Mouse (Mus musculus) adrenal gland, adult 18-20 months (tissue): Measurements from ENCODE around the gene Tex46. TPM values are rescaled to one million over a fixed set of nuclear protein-coding genes. Genes with fewer than 3 reads are reported as not detected.

ENCODE experiments used
- DNase-seq, 2 experiments: peaks; one replicate each; pipeline ENCODE4 v3.0.0; 2021 to 2022; ENCODE audit warnings: low spot score in 2 of 2
- total RNA-seq, 2 experiments: library from RNA; stranded (reverse); gene quantifications; 1 replicate in 1 of 2; 2 replicates in 1 of 2; pipeline ENCODE4 v1.2.3; 2021

The Tex46 gene
- total RNA-seq, 2 experiments from 2014 or later = not detected

GRCm38 (mm10) chr4:136631237-136631994 lies 21.2 kb downstream of the Tex46 start:
- DNase-seq = peak in 1 of 2 experiments; percentile 38

DNA sequence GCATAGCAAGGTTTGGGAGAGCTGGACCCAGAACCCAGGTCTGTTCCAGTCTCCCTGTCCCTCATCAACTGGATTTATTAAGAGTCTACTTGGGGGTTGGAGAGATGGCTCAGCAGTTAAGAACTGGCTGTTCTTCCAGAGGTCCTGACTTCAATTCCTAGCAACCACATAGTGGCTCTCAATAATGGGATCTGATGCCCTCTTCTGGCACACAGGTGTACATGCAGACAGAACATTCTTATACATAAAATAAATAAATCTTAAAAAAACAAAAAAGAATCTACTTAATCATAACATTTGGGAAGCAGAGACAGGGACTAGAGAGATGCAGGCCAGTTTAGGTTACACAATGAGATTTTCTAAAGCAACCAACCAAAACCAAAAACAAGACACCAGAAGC lies 25.8 kb downstream of the Tex46 start:
- no peak for DNase-seq

DNA sequence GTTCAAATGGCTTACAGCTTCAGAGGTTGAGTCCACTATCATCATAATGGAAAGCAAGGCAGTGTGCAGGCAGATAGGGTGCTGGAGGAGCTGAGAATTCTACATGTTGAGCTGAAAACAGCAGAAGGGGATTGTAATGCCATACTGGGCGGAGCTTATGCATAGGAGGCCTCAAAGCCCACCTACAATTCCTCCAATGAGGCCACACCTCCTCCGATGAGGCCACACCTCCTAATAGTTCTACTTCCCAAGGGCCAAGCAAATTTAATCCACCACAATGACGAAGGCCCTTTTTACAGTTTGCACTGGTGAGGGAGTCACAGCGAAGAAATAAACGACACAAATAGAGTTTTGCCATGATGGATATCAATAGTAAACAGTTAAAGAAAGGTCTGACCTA lies 26.3 kb downstream of the Tex46 start:
- no peak for DNase-seq

DNA sequence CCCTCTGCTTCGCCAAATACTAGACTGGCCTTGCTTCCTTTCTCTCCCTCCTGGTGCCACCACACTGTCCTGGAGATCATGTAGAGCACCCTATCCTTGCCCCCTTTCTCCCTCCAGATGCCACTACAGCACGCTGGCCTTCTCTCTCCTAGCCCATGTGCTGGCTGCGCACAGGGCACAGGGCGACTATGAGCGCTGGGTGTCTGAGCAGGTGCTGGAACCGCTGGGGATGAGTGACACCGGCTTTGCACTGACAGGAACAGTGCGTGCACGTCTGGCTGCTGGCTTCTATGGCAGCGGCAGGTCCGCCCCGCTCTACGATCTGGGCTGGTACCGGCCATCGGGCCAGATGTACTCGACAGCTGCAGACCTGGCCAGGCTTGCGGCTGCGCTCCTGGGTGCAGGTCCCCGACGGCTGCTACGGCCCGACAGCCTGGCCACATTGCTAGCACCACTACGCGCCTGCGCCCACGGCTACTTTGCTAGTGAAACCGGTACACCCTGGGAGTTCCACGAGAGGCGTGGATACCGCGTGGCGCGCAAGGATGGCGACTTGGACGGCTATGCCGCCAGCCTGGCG lies 26.8 kb downstream of the Tex46 start:
- DNase-seq = no peak

DNA sequence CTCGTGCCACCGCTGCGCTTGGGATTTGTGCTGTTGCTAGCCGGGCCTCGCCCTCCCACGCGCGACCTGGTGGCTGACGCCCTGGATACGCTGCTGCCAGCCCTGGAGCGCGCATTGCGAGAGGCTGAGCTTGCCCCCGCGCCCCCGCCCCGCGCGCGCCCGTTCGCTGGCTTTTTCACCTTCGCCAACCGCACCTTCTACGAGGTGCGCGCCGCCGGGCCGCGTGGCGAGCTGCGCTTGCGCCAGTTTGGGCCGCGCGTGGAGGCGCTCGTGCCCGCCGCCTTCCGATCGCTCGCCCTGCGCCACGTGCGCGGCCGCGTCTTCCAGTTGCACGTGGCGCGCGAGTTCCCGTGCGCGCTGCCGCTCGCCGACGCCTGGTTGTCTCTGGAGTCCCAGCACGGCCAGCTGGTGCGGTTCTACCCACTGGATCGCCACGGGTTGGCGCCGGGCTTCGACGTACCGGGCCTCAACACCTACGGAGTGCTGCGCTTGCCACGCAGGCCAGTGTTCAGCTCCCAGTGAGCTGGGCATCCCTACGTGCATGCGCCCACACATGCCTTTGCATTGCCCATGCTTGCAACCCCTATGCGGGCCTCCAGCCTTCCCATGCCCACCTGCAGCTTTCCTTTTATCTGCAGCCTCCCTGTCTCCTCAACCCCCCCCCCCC lies 27.5 kb downstream of the Tex46 start:
- no peak for DNase-seq

- DNase-seq = no peak
Measured at GRCm38 (mm10) chr4:136638230-136638750, 28.1 kb downstream of the Tex46 start.

GRCm38 (mm10) chr4:136638890-136639289 lies 28.7 kb downstream of the Tex46 start:
- DNase-seq = no peak

DNA sequence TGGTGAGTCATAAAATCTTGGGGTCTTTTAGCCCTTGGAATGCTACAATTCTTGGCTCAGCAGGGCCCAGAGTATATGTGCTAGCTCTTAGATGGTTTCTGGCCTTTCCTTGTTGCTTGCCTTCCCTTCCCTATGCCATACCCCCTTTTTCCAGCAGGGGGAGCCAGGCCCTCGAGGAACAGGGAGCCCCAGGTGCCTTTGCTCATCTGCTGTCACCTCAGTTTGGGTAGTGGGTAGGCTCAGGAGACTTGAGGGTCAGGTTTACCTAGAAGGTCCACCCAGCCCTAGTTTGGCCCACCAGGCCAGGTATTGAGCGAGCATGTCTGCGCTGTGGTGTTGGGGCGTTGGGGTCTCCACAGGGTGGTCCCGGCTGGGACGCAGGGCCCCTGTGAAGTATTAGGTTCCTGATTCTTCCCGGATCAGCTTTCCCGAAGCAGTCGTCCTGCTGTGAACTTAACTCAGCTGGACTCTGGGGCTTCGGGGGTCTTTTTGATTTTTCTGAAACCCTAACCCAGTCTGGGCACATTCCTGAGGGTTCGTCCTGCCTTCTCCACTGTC lies 38.8 kb downstream of the Tex46 start:
- DNase-seq = peak; percentile 83 to 84

DNA sequence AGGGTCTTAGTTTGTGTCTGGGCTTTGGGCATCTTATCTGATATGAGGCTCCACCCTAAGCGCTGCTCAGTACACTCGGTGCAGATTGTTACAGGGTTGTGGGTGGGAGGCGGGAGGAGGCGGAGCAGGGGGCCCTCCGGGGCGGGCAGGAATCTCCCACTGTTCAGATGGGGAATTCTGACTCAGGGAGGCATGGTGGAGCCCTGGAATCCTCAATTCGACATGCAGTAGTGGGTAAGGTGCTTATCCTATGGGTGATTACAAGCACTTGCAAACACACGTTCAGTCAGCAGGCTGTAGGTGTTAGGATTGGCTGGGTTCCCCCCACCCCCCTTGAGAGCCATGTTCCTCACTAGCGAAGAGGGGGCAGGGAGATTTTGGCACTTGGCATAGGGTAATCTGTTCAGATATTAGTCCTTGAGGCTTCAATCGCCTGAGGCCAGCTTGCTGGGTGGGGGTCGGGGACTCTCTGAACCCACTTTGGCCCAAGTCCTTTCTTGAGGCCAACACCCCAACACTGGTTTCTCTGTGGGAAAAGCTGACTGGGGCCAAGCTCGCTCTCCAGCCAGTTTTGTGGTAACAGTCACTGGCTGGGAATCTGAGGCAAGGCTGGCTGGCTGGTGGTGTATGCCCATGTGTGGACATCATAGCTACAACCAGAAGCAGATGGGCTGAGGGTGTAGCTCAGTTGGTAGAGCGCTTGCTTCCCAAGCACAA lies 39.4 kb downstream of the Tex46 start:
- no peak for DNase-seq

- DNase-seq = no peak
Measured at GRCm38 (mm10) chr4:136650261-136650660, 40.0 kb downstream of the Tex46 start.

GRCm38 (mm10) chr4:136651357-136651811 lies 41.1 kb downstream of the Tex46 start:
- peak in 1 of 2 experiments; percentile 18 for DNase-seq

- DNase-seq = no peak
Measured at GRCm38 (mm10) chr4:136651882-136652527, 41.8 kb downstream of the Tex46 start.

DNA sequence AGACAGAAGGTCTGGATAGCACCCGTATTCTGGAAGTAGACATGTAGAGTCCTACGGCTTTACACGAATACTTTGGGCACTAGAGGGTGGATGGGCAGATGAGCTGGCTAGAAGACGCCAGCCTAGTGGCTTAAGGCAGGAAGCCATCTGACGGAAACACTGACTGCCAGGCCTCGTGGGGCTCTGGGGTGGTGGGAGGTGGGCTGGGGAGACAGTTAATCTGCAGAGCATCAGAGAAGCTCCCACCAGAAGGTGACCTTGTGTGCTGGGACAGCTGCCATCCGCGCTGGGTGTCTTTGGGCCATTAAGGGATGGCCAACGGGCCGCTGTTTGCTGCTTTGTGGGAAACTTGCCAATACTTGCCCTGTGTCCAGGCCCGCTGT lies 42.3 kb downstream of the Tex46 start:
- no peak for DNase-seq

GRCm38 (mm10) chr4:136653019-136653418 lies 42.8 kb downstream of the Tex46 start:
- no peak for DNase-seq

DNA sequence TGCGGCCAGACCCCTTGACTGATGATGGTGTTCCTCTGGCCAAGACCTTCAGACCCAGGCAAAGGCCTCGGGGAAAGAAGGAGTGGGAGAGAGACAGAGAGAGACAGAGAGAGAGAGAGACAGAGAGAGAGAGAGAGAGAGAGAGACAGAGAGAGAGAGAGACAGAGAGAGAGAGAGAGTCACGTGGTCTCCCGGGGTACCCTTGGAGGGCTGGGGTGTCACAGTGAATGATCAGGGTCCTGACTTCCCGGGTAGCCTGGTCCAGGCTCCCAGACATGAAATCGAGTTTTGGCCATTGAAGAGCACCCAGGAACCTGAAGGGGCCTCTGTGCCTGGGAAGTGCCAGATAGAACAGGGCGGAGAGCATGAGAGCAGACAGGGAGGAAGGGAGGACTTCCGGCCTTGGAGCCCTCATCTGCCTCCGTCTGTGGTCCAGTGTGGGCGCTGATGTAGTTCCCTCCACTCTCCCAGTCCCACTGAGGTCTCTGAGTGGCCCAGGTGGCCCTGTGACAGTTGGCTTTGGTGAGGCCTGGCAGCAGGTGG lies 43.5 kb downstream of the Tex46 start:
- DNase-seq = no peak

- DNase-seq = no peak
Measured at GRCm38 (mm10) chr4:136657914-136658313, 47.7 kb downstream of the Tex46 start.
